Mouse (Mus musculus): ENCODE results near the gene Ripk1.

- no peak for TF ChIP-seq CTCF (IDR thresholded peaks at IDR 0.05; ENCODE audit: control insufficient read depth, insufficient read depth, insufficient read length)
- TF ChIP-seq MAX (IDR thresholded peaks at IDR 0.05): no peak
- no peak for TF ChIP-seq CEBPB (IDR thresholded peaks at IDR 0.05; ENCODE audit: low read depth)
- no peak for TF ChIP-seq FOSL1 (IDR thresholded peaks at IDR 0.05; ENCODE audit: insufficient read depth, low read length, poor library complexity, severe bottlenecking)
- TF ChIP-seq MYOD1 (IDR thresholded peaks at IDR 0.05; ENCODE audit: control insufficient read depth, insufficient read length, low read depth): no peak
- TF ChIP-seq MYOG (IDR thresholded peaks at IDR 0.05; ENCODE audit: control insufficient read depth, extremely low read depth, insufficient read length): no peak
- no peak for TF ChIP-seq USF1 (IDR thresholded peaks at IDR 0.05; ENCODE audit: low read depth)
Measured at GRCm38 (mm10) chr13:34038056-34038432, 35.9 kb downstream of the Ripk1 start.

All from C2C12 (cell line).